Mouse (Mus musculus) urinary bladder, adult 2 months (tissue): ENCODE measurements around the gene F13a1. TPM values are rescaled to one million over a fixed set of nuclear protein-coding genes. Genes with fewer than 3 reads are reported as not detected.

Source experiments
- DNase-seq: peaks from one replicate; pipeline ENCODE4 v3.0.0; 2022; ENCODE audit warnings: low spot score
- polyA plus RNA-seq: library from polyadenylated mRNA; depleted of rRNA; stranded (reverse); fragments of >200 nt; gene quantifications from 2 replicates; pipeline ENCODE4 v1.2.3, GENCODE M21; 2012; rRNA removed

The F13a1 gene
- 33.2 and 33.9 TPM in 2 replicates for polyA plus RNA-seq

- DNase-seq, result no peak
These were observed at the start of gene F13a1 for GRCm38 (mm10) chr13:37050126-37050525. Gene F13a1 (minus strand): TSS chr13:37050244.

GRCm38 (mm10) chr13:37091620-37092019 is 41.6 kb upstream of the F13a1 start:
- no peak for DNase-seq

- DNase-seq, result no peak
These were observed 39.1 kb upstream of the F13a1 start for GRCm38 (mm10) chr13:37089104-37089503.

- DNase-seq, result no peak
These were observed 31.6 kb upstream of the F13a1 start for GRCm38 (mm10) chr13:37081506-37082241.

GRCm38 (mm10) chr13:37071390-37071789 is 21.3 kb upstream of the F13a1 start:
- no peak for DNase-seq

- DNase-seq, result no peak
These were observed 20.8 kb upstream of the F13a1 start for GRCm38 (mm10) chr13:37070824-37071223.

GRCm38 (mm10) chr13:37060810-37061209 is 10.8 kb upstream of the F13a1 start:
- DNase-seq, result no peak

GRCm38 (mm10) chr13:37056662-37057061 is 6.6 kb upstream of the F13a1 start:
- no peak for DNase-seq

GRCm38 (mm10) chr13:37049631-37050030 is 413 bp downstream of the F13a1 start:
- DNase-seq, result no peak

- DNase-seq, result no peak
These were observed 1.0 kb downstream of the F13a1 start for GRCm38 (mm10) chr13:37049018-37049417.

GRCm38 (mm10) chr13:37045005-37045404 is 5.0 kb downstream of the F13a1 start:
- DNase-seq, result no peak

GRCm38 (mm10) chr13:37034745-37035144 is 15.3 kb downstream of the F13a1 start:
- DNase-seq, result no peak

- no peak for DNase-seq
These were observed 24.0 kb downstream of the F13a1 start for GRCm38 (mm10) chr13:37025996-37026579.

- no peak for DNase-seq
These were observed 28.5 kb downstream of the F13a1 start for GRCm38 (mm10) chr13:37021575-37021974.

- DNase-seq, result no peak
These were observed 39.3 kb downstream of the F13a1 start for GRCm38 (mm10) chr13:37010771-37011170.

- DNase-seq, result no peak
These were observed 43.8 kb downstream of the F13a1 start for GRCm38 (mm10) chr13:37006224-37006623.

- DNase-seq, result no peak
These were observed 50.8 kb downstream of the F13a1 start for GRCm38 (mm10) chr13:36999210-36999705.

- no peak for DNase-seq
These were observed 56.5 kb downstream of the F13a1 start for GRCm38 (mm10) chr13:36993593-36993992.

GRCm38 (mm10) chr13:36988392-36988791 is 61.7 kb downstream of the F13a1 start:
- no peak for DNase-seq

- no peak for DNase-seq
These were observed 77.0 kb downstream of the F13a1 start for GRCm38 (mm10) chr13:36973016-36973415.

GRCm38 (mm10) chr13:36972226-36972625 is 77.8 kb downstream of the F13a1 start:
- no peak for DNase-seq

GRCm38 (mm10) chr13:36962926-36963325 is 87.1 kb downstream of the F13a1 start:
- DNase-seq, result no peak

- DNase-seq, result no peak
These were observed 91.0 kb downstream of the F13a1 start for GRCm38 (mm10) chr13:36958996-36959395.
